Mouse (Mus musculus) neural tube, embryonic 10.5 days (tissue): ENCODE measurements at regions not wholly inside any gene's neighbourhood (a gene's known extent, or its start where the extent isn't known, plus 50 kb on each side); places are given as distances from the start of the nearest gene placed in this dataset.

Experiments used
- DNase-seq: peaks from one replicate; pipeline ENCODE4 v3.0.0-alpha.2; 2017; ENCODE audit warnings: low spot score; ENCODE audit errors: extremely low spot score

- DNase-seq: no peak
Observed at GRCm38 (mm10) chr1:194334752-194335719, 283.0 kb upstream of the Plxna2 start.

GRCm38 (mm10) chr1:194332639-194333038 lies 285.4 kb upstream of the Plxna2 start:
- no peak for DNase-seq

DNA sequence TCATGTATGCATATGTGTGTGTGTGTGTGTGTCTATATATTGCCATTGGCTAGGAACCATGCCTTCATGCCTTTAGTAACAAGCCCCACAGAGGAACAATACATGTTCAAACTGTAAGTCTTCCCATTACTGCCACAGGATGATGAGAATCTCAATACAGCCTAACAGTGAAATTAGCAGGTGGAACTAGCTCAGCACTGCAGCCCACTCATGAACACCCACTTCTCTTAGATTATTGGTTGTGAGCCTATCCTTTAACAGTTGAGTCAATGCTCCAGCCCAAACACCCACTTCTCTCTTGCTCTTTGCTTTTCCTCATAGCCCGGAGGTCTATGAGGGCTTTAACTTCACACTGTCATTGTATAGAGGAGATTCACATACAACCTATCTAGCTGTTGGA lies 287.5 kb upstream of the Plxna2 start:
- no peak for DNase-seq

DNA sequence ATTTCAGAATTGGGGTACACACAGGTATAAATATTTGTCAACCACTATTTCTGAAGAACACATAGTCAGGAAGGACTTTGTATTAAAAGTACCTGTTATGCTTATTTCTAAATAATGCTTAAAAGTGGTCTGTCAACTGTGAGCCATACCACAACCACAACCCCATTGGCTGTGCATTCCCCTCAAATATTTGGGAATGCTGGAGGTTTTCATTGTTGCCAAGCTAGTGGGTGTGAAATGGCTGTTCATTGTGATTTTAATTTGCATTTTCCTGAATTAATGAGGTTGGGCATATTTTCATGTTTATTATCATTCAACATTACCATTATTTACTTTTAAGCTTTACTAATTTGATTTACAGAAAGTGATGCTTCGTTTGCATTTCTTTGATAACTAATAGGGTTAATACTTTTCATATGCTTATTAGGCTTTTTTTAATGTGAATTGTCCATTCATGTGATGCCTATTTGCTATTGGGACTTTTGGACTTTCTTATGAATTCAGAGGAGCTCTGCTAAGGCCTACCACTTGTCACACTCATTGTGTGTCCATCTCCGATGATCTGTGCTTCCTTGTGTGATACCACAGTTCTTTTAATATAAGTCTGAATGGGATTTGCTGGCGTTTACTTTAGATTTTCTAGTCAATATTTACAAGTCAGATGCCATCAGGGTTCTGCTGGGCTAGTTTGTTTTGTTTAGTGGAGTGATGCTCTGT lies 297.5 kb upstream of the Plxna2 start:
- no peak for DNase-seq

DNA sequence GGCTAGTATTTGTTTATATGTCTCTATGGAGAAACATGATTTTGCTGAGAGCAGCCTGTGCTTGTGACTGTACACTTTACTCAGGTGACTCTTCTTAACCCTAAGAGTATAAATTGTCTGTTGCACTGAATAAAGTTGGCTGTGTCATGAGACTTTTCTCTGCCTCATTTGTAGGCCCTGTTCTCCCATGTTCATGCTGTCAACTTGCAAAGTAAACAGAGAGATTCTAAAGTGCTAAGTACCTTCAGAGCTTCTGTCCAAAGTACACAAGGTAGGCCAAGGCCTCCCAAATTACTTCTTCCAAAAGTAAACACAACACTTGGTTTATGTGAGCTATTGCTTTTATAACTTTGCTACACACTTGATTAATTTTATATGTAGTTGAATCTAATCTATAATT lies 299.7 kb upstream of the Plxna2 start:
- no peak for DNase-seq

- DNase-seq: no peak
Observed at GRCm38 (mm10) chr1:194315593-194315992, 302.4 kb upstream of the Plxna2 start.

DNA sequence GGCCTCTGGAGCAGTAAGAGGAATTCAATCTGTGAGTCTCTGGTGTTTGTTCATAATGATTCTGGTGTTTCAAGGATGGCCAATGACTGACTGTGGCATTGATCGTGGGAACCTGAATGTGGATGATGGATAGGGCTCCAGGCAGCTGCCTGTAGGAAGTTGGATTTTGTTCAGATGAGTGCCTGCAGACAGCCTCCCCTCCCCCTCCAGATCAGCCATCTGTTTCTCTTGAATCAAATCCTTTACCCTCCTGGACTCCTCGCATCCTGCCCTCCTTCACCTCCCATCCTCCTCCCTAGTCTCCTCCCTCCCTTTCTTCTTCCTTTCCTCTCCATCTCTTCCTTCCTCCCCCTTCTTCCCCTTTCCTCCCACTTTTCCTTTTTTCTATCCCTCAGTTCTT lies 307.6 kb upstream of the Plxna2 start:
- DNase-seq: peak; percentile 37

- DNase-seq: no peak
Observed at GRCm38 (mm10) chr1:194308648-194309047, 309.4 kb upstream of the Plxna2 start.

DNA sequence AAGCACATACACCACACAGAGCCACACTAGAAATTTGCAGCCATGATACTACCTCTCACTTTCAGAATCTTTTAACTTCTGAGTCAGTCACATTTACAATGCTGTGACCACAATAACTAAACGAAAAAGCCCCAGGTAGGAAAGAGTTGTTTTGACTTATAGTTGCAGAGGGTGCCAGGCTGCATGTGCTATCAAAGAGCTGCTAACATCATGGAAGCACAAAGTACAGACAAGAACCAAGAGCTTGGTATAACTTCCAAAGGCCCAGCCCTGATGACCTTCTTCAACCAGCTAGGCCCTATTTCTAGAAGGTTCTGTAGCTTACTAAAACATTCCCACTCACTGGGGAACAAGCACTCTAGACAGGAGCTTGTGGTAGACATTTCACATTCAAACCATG lies 314.1 kb upstream of the Plxna2 start:
- DNase-seq: no peak

GRCm38 (mm10) chr1:194302775-194303174 lies 315.2 kb upstream of the Plxna2 start:
- no peak for DNase-seq

DNA sequence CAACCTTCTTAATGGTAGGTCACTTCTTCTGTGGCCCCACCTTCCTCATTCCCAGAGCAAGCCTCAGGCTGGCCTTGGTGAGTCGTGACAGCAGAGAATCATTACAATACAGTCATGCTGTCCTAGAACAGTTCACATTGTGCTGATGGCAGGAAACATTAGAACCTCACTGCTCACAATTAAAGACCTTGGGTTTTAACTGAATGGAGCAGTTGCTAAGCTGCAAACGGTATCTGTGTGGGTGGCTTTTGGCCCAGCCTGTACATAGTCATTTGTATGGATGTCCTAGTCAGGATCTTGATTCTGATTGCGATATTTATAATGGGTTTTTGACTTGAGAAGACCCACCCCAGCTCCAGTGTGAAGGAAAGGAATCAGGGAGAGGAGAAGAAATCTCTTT lies 336.1 kb upstream of the Plxna2 start:
- no peak for DNase-seq

- no peak for DNase-seq
Observed at GRCm38 (mm10) chr1:194268028-194268427, 350.0 kb upstream of the Plxna2 start.

DNA sequence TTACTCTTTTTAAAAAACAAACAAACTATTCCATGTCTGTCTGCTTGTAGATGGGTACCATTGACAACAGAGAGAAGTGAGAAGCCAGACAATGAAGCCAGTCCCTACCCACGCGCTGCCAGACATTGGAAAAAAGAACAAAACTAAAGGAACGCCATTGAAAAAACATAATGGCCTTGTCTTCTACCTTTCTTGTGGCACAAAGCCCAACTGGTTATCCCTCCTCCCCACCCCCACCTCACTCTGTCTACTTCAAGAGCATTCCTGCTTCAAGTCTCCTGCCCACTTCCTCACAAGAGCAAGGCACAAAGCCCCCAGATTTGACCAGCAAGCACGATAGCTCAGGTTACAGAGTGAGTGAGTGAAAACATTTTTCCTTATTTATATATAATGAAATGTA lies 355.6 kb upstream of the Plxna2 start:
- DNase-seq: no peak

DNA sequence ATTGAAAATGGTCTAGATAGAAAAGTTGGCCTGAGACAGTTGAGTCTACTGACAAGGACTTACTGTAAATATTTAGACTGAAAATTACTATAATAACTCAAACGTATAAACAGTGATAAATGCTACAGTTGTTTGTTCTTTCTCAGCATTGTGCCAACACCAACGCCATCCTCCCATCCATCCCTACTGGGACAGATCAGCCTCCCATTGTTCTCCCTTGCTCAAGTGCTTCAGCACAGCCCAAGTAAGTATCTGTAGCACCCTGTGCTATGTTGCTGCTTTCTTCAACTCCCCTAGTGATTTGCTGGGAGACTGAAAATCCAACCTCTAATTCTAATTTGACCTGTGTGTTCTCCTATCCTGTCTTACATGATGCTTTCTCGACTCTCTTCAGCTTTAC lies 358.1 kb upstream of the Plxna2 start:
- no peak for DNase-seq

DNA sequence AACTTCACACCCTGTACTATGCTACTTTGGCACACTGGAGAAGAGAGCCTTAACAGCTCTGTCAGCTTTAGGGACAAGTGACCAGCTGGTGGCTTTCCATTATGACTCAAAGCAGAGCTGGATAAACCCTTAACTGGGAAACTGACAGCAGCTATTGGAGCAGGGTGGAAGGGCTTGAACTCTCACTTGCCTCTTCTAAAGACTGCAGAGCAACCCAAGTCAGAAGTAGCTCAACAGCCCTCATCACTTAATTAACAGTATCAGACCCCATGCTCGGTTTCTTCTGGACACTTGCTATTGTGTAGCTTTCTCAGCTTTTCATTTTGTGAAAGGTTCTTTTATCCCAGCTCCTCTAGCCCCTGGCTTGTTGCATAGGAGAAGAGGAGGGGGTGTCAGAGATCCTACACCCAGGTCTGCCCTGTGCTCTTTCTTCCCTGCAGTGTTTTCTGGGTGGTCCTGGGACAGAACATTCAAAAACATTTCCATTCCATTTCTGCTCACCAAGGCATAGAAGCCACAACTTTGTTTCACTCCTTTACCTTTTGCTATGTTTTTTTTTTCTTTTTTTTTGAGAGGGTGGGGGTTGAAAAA lies 373.1 kb upstream of the Plxna2 start:
- no peak for DNase-seq

- no peak for DNase-seq
Observed at GRCm38 (mm10) chr1:194241111-194241510, 376.9 kb upstream of the Plxna2 start.

GRCm38 (mm10) chr1:194231206-194231605 lies 386.8 kb upstream of the Plxna2 start:
- DNase-seq: no peak

GRCm38 (mm10) chr1:194226550-194227160 lies 391.4 kb upstream of the Plxna2 start:
- peak; percentile 26 for DNase-seq

- no peak for DNase-seq
Observed at GRCm38 (mm10) chr1:194225786-194226185, 392.2 kb upstream of the Plxna2 start.

- peak; percentile 17 for DNase-seq
Observed at GRCm38 (mm10) chr1:194224046-194224445, 394.0 kb upstream of the Plxna2 start.

GRCm38 (mm10) chr1:194223610-194224009 lies 394.4 kb upstream of the Plxna2 start:
- no peak for DNase-seq

- DNase-seq: peak; percentile 88
Observed at GRCm38 (mm10) chr1:194223015-194223414, 395.0 kb upstream of the Plxna2 start.
